Mouse (Mus musculus): ENCODE data around the gene Acin1.

The Acin1 gene

GRCm38 (mm10) chr14:54696752-54697151 lies 10.0 kb upstream of the Acin1 start:
- no peak for DNase-seq

DNA sequence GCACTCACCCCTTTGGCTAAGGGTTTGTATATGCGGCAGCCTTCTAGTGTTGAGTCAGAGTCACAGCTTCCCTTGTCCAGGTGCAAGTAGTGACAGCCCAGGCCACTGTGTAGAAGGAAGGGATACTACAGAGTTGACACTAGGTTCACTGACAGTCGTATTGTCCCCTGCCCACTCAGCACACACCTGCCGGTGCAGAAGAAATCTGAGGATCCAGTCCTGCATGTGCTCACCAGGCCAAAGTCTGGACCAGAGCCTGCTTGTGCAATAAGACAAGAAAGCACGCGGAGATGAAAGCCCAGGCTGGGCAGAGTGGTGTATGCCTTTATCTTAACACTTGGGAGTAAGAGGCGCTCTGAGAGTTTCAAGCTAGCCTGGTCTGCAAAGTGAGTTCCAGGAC lies 8.3 kb upstream of the Acin1 start:
- DNase-seq: no peak

DNA sequence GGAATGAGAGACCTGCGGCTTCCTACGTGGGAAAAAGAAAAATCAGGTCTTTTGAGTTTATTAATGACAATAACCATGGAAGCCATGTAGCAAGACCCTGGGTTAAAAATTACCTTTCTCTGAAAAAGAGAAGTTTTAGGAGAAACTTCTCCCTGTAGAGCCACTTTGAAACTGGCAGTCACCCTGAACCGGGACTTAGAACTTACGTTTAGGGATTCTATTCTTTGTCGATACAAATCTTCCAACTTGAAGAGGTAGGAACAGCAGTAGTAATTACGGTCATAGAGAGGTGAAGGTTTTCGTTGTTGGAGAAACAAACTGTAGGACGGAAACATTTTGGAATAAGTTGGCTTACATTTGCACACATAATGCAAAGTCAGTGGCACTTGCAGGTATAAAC lies 520 bp upstream of the Acin1 start:
- DNase-seq: no peak

DNA sequence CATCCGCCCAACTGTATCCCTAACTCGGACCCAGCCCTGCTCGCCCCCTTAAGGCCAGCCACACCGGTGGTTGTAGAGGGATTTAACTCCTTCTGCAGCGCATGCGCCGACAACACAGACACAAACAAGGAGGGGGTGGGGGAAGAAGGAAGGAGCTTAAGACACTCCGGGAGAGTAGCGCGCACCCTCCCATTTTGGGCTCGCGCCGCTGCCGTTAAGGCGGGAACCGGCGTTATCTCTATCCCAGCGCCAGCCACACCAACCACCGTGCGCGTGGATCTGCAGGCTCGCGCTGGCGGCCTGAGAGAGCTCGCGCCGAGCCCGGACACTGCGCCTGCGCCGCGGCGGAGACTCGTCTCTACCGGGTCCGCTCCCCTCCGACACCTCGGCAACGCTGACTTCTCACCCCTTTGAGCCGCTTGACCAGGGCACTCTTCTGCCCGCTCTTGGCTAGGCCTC lies 639 bp downstream of the Acin1 start, which contains the start of gene 1700123O20Rik:
TSS of gene 1700123O20Rik (plus strand) at position 154 of the 459 bp plus-strand sequence.
- peak; percentile 93 for DNase-seq

- peak; percentile 25 for DNase-seq
Observed at GRCm38 (mm10) chr14:54685471-54685870, 1.3 kb downstream of the Acin1 start.

GRCm38 (mm10) chr14:54682396-54682795 lies 4.3 kb downstream of the Acin1 start:
- DNase-seq: no peak

GRCm38 (mm10) chr14:54678657-54679304 lies 8.0 kb downstream of the Acin1 start:
- peak; percentile 29 for DNase-seq

DNA sequence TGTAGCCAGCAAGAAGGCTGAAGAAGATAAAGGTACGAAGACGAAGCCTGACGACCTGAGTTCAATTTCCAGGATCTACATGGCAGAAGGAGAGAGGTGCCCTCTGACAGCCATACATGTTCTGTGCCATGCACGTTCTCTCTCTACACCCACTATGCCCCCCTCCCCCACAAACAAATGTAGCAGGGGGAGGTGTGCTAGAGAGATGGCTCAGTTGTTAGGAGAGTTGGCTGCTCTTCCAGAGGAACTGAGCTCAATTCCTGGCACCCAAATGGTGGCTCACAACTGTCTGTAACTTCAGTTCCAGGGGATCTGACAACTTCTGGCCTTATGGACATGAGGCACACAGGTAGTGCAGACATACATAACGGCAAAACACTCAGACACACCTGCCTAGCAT lies 10.4 kb downstream of the Acin1 start:
- DNase-seq: no peak

- no peak for DNase-seq
Observed at GRCm38 (mm10) chr14:54674317-54674716, 12.4 kb downstream of the Acin1 start.

DNA sequence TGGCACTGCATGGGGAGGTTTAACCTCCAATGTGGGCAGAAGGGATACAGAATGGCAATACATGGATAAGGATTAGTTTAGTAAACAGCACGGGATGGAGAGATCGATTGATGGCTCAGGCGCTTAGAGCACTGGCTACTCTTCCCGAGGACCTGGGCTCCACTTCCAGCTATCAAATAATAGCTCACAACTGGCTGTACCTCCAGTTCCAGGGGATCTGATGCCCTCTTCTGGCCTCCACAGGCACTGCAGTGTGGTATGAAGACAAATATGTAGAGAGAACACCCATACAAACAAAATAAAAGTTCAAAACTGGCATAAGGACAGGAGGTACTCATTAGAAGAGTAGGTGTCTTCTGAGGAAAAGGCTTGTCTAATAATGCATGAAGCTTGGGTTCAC lies 17.4 kb downstream of the Acin1 start:
- peak; percentile 71 for DNase-seq

GRCm38 (mm10) chr14:54664477-54665222 lies 22.1 kb downstream of the Acin1 start:
- DNase-seq: no peak

GRCm38 (mm10) chr14:54660009-54660408 lies 26.7 kb downstream of the Acin1 start:
- no peak for DNase-seq

GRCm38 (mm10) chr14:54653496-54653895 lies 33.2 kb downstream of the Acin1 start:
- peak; percentile 91 for DNase-seq

DNA sequence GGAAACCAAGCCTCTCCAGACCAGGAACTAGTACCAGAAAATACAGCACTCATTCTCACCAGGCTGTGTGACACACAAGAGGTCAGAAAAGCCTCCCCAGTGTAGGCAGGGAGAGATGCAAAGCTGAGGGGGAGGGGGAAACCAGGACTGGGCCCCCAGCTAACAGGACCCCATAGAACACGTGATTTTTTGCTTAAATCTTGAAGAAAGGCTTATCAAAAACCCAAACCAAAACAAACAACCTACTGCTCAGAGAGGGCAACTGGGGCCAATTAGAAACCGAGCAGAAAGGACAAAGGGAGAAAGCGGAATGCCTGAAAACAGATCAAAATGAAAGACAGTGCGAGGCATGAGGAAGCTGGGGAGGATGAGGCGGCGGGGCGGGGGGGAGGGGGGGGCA lies 33.9 kb downstream of the Acin1 start:
- no peak for DNase-seq

- DNase-seq: no peak
Observed at GRCm38 (mm10) chr14:54651556-54651955, 35.2 kb downstream of the Acin1 start.

DNA sequence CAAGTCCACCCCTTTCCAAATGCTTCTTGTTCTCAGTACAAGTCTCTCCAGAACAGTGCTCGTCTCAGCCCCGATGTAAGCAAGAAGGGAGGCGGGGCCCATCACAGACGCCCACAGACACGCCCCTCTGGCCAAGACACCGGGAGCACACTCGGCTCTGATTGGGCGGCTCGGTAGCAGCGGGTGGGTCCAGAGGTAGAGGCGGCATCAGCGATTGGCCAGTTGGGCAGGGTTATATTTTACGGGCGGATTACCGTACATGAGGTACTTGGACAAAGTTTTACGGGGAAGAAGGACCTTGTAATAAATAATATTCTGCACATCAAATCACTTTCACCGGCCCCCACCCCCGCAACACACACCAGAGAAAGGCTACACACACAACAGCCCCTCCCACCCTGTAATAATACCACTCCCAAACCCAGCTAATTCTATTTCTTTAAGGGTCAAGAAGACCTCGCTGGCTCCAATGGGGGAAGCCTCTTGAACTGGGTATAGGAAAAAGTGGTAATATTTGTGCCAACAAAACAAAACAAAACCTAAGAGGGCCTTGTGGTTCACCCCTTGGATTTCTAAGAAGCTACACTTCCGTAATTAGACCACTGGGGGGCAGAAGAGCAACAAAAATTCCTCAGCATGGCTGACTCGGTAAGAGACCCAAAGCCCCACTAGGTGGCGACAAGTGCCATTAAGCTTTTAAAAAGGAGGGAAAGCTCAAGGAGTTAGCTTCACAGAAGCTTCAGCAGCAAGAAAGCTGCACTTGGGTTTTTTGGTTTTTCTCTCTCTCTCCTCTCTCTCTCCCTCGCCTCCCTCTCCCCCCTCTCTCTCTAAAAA lies 35.9 kb downstream of the Acin1 start:
- peak; percentile 89 for DNase-seq

DNA sequence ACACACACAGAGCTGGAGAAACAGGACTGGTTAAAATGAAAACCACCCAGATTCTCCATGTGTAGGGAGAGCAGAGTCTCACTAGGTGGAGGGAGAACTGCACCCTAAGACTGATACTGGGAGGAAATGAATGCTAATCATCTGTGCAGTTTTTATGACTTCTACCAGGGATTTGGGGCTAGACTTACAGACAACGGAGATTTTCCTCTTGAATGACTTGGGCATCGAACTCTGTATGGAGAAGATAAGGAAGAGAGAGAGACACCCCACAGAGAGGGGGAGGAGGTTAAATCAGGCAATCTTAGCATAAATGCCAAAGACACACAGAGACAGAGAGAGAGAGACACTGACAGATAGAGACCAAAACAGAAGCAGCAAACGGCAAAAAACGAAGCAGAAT lies 38.8 kb downstream of the Acin1 start:
- DNase-seq: no peak

DNA sequence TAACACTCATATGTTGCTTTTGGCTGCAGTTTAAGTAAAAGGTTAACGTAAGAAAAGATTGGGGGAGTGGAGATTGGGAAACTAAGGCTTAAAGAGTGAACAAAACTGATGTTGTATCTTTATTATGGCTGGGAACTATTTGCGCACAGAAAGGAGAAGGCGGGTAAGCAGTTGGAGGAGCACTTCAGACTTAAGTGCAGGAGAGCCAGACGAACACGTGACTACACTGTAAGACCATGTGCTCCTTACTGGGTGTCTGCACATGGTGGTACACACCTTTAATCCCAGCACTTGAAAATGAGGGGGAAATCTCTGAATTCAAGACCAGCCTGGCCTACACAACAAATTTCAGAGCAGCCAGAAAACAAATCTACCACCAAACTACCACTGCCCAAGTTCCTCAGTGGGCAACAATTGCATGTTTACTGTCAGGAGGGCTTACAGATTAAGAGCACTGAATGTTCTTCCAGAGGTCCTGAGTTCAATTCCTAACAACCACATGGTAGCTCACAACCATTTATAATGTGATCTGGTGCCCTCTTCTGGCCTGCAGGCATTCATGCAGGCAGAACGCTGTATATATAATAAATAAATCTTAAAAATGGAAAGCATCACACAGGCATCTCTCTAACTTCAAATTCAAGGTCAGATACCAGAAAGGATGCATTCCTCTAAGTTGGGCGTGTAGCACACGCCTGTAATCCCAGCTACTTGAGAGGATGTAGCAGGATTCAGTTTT lies 39.7 kb downstream of the Acin1 start:
- no peak for DNase-seq

- DNase-seq: no peak
Observed at GRCm38 (mm10) chr14:54646455-54646854, 40.3 kb downstream of the Acin1 start.

- DNase-seq: no peak
Observed at GRCm38 (mm10) chr14:54644294-54644693, 42.4 kb downstream of the Acin1 start.

DNA sequence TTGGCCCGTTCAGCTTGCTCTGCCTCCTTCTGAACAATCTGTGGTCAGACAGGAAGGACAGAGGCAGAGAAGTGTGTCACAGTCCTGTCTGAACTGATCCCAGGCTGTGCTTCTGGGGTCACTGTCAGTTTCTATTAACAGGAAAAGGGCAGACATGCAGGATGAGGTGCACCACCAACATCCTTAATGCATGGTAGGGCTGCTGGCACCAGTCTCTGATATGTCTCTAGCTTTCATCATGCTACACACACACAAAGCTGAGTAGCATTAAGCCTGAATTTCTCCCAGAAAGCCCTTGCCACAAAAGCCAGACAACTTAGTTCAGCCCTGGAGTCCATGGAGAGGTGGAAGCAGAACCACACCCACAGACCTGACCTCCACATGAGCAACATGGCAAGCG lies 43.7 kb downstream of the Acin1 start:
- DNase-seq: no peak

- DNase-seq: no peak
Observed at GRCm38 (mm10) chr14:54642224-54642944, 44.3 kb downstream of the Acin1 start.

All from liver (tissue).